Mouse (Mus musculus): Measurements from ENCODE around the gene Grm2. TPM values are rescaled to one million over a fixed set of nuclear protein-coding genes. Genes with fewer than 3 reads are reported as not detected.

Gene Grm2
- polyA plus RNA-seq, 1 experiment from 2014 or later, result not detected

DNA sequence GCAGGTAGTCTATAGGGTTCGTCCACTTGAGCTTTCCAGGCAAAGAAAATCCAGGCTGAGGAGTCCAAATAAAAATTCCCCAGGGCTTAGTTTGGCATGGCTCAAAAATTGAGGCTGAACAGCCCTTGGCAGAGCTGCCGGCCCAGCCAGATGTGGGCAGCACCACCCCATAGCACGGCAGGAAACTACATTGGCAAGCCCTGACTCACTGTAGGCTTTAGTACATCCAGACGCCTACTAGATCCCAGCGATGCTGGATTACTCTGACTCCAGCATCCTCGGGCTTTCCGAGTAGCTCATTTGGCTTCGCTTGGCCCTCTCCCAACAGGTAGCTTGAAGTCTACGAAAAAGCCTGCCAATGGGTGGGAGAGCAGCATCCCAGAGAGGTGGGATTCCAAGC, 25.1 kb upstream of the Grm2 start:
- no peak overlapping the region for H3K9ac ChIP-seq (ENCODE audit: low read depth, low read length)
- WGBS, result 91% methylated on average over 9 of the region's 9 CpGs
- H3K4me2 ChIP-seq, result no peak overlapping the region
- H3K4me1 ChIP-seq (replicated peaks; ENCODE audit: control insufficient read depth, insufficient read depth, low read length), result peaks cover 12% of the 10 kb centered on the region
- no peaks in the 10 kb centered on the region for H3K27me3 ChIP-seq (replicated peaks; ENCODE audit: control insufficient read depth, insufficient read depth, low read length)
- peaks cover 2% of the 10 kb centered on the region; the same call in 1 of the 2 replicates for H3K36me3 ChIP-seq (ENCODE audit: control insufficient read depth, insufficient read depth, low read length)
- H3K27ac ChIP-seq (ENCODE audit: low read depth, low read length), result no peak overlapping the region
- H3K9me3 ChIP-seq (ENCODE audit: control insufficient read depth, low read length), result no peaks in the 10 kb centered on the region
- H3K4me3 ChIP-seq (ENCODE audit: low read depth, low read length), result no peak overlapping the region
- ATAC-seq (replicated peaks; ENCODE audit: low FRiP score), result no peak
- DNase-seq (ENCODE audit: low spot score), result no peak

DNA sequence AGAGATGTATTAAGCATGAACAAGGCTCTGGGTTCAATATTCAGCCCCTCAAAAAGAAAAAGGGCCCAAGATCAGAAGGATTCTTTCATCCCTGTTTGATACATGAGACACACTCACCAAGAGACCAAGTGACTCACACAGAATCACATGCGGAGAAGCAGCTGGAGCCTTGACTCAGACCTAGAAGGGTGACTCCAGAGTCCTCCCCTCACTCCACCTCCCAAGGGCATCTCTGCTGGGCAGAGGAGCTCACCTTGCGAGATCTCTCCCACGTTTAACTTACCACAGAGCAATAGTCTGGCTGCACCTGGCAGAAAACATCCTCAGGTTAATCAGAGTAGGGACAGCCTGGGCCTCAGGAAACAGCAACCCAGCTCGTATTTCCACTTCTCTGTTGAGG, 22.4 kb upstream of the Grm2 start:
- Histone ChIP-seq H3K36me3 (ENCODE audit: control insufficient read depth, insufficient read depth, low read length) (peaks cover 2% of the 10 kb centered on the region; the same call in 1 of the 2 replicates), H3K4me1 (replicated peaks; ENCODE audit: control insufficient read depth, insufficient read depth, low read length) (peaks cover 6% of the 10 kb centered on the region; the same call in 1 of the 2 replicates), H3K27ac (ENCODE audit: low read depth, low read length) (no peak overlapping the region), H3K9ac (ENCODE audit: low read depth, low read length) (no peak overlapping the region), H3K4me2 (no peak overlapping the region), H3K27me3 (replicated peaks; ENCODE audit: control insufficient read depth, insufficient read depth, low read length) (no peaks in the 10 kb centered on the region), H3K9me3 (ENCODE audit: control insufficient read depth, low read length) (no peaks in the 10 kb centered on the region), H3K4me3 (ENCODE audit: low read depth, low read length) (no peak overlapping the region)
- WGBS, result 76% methylated on average over 4 of the region's 4 CpGs
- ATAC-seq (replicated peaks; ENCODE audit: low FRiP score) (no peak), DNase-seq (ENCODE audit: low spot score) (no peak)

DNA sequence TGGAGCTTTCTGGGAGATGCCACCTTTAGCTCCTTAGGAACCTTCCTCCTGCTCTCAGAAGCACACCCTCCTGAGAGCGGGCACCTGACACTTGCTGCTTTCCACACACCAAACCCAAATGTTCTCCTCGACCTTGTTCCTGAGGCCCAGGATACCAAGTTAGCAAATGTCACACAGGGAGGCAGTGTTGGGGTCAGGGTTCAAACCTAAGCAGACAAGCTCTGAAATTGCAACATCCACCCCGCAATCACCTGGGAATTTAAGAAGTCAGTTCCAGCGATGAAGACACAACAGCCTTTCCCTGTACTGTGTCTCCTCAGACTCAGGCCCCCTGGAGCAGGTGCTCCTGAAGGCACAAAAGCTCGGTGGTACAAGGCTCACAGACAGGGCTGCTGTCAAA, 21.8 kb upstream of the Grm2 start:
- no peak for DNase-seq (ENCODE audit: low spot score)
- H3K4me2 ChIP-seq, result no peak overlapping the region
- peaks cover 2% of the 10 kb centered on the region; the same call in 1 of the 2 replicates for H3K36me3 ChIP-seq (ENCODE audit: control insufficient read depth, insufficient read depth, low read length)
- WGBS, result 77% methylated on average over 5 of the region's 5 CpGs
- H3K9ac ChIP-seq (ENCODE audit: low read depth, low read length), result no peak overlapping the region
- no peaks in the 10 kb centered on the region for H3K9me3 ChIP-seq (ENCODE audit: control insufficient read depth, low read length)
- no peak for ATAC-seq (replicated peaks; ENCODE audit: low FRiP score)
- peaks cover 6% of the 10 kb centered on the region; the same call in 1 of the 2 replicates for H3K4me1 ChIP-seq (replicated peaks; ENCODE audit: control insufficient read depth, insufficient read depth, low read length)
- no peak overlapping the region for H3K4me3 ChIP-seq (ENCODE audit: low read depth, low read length)
- H3K27ac ChIP-seq (ENCODE audit: low read depth, low read length), result no peak overlapping the region
- no peaks in the 10 kb centered on the region for H3K27me3 ChIP-seq (replicated peaks; ENCODE audit: control insufficient read depth, insufficient read depth, low read length)

DNA sequence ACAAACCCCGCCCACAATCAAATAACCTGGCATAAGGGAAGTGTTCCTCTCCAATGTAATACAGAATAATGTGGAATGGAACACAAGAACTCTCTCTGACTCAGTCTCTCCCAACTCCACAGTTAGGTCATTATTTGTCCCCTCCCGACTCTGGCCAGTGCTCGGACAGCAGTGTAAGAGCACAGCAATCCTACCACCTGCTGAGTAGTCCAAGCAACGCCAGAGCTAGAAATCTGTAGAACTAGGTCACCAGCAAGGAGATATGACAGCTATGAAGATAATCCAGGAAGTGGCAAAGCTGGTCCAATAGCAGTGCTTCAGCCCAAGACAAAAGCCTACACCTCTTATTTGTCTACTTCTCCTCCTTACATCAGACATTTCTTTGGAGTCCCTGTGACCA, 20.7 kb upstream of the Grm2 start:
- Histone ChIP-seq H3K27ac (ENCODE audit: low read depth, low read length) (no peak overlapping the region), H3K9me3 (ENCODE audit: control insufficient read depth, low read length) (no peaks in the 10 kb centered on the region), H3K4me1 (replicated peaks; ENCODE audit: control insufficient read depth, insufficient read depth, low read length) (peaks cover 6% of the 10 kb centered on the region; the same call in 1 of the 2 replicates), H3K4me2 (no peak overlapping the region), H3K9ac (ENCODE audit: low read depth, low read length) (no peak overlapping the region), H3K27me3 (replicated peaks; ENCODE audit: control insufficient read depth, insufficient read depth, low read length) (no peaks in the 10 kb centered on the region), H3K4me3 (ENCODE audit: low read depth, low read length) (no peak overlapping the region), H3K36me3 (ENCODE audit: control insufficient read depth, insufficient read depth, low read length) (peaks cover 2% of the 10 kb centered on the region; the same call in 1 of the 2 replicates)
- no peak for DNase-seq (ENCODE audit: low spot score)
- WGBS, result 78% methylated on average over 4 of the region's 4 CpGs
- ATAC-seq (replicated peaks; ENCODE audit: low FRiP score), result no peak

DNA sequence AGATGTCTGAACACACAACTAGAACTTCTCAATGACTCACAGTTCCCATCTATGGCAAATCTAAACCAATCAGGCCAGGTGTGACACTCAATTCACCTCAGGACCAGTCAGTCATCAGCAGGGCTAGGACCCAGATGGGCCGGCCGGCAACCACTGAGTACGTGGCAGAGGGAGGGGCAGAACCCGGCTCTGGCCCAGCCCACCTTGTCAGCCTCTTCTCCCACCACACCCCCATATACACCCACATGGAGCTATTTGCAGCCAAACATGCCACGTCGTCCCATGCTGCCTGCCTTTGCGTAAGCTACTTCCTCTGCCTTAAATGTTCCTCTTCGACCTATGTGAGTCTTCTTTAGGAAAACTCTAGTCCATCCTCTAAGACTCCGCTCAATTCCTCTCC, 20.1 kb upstream of the Grm2 start:
- H3K27ac ChIP-seq (ENCODE audit: low read depth, low read length), result no peak overlapping the region
- ATAC-seq (replicated peaks; ENCODE audit: low FRiP score), result 0 out of 2 replicates have a peak, but pooled peaks have one; percentile 30
- no peak overlapping the region for H3K4me2 ChIP-seq
- DNase-seq (ENCODE audit: low spot score), result no peak
- H3K4me1 ChIP-seq (replicated peaks; ENCODE audit: control insufficient read depth, insufficient read depth, low read length), result peaks cover 6% of the 10 kb centered on the region; the same call in 1 of the 2 replicates
- H3K36me3 ChIP-seq (ENCODE audit: control insufficient read depth, insufficient read depth, low read length), result peaks cover 2% of the 10 kb centered on the region; the same call in 1 of the 2 replicates
- no peaks in the 10 kb centered on the region for H3K9me3 ChIP-seq (ENCODE audit: control insufficient read depth, low read length)
- H3K27me3 ChIP-seq (replicated peaks; ENCODE audit: control insufficient read depth, insufficient read depth, low read length), result no peaks in the 10 kb centered on the region
- no peak overlapping the region for H3K4me3 ChIP-seq (ENCODE audit: low read depth, low read length)
- WGBS, result 70% methylated on average over 9 of the region's 9 CpGs
- no peak overlapping the region for H3K9ac ChIP-seq (ENCODE audit: low read depth, low read length)

DNA sequence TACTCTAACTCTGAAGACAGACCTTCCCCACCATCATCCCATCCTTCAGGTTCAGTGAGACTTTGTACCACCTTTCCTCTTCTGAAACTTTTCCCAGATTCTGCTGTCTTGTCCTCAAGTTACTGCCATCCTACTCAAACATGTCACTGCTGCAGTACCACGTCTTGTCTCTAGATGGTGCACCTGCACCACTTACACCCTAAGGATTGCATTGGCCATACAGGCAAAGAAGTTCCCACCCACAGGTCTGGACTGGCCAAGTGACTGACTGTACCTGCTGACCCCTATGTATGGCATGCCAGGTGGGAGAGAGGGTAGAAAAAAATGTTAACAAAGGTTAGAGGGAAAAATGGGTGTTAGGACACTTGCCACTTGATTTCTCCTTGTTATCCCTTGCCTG, 19.6 kb upstream of the Grm2 start:
- Histone ChIP-seq H3K9ac (ENCODE audit: low read depth, low read length) (no peak overlapping the region), H3K4me3 (ENCODE audit: low read depth, low read length) (no peak overlapping the region), H3K27ac (ENCODE audit: low read depth, low read length) (no peak overlapping the region), H3K36me3 (ENCODE audit: control insufficient read depth, insufficient read depth, low read length) (peaks cover 2% of the 10 kb centered on the region; the same call in 1 of the 2 replicates), H3K4me2 (no peak overlapping the region), H3K4me1 (replicated peaks; ENCODE audit: control insufficient read depth, insufficient read depth, low read length) (peaks cover 6% of the 10 kb centered on the region; the same call in 1 of the 2 replicates), H3K9me3 (ENCODE audit: control insufficient read depth, low read length) (no peaks in the 10 kb centered on the region), H3K27me3 (replicated peaks; ENCODE audit: control insufficient read depth, insufficient read depth, low read length) (no peaks in the 10 kb centered on the region)
- DNase-seq (ENCODE audit: low spot score) (peak; percentile 76), ATAC-seq (replicated peaks; ENCODE audit: low FRiP score) (peak; percentile 42)
- 0% methylated on average over 1 of the region's 1 CpGs for WGBS

DNA sequence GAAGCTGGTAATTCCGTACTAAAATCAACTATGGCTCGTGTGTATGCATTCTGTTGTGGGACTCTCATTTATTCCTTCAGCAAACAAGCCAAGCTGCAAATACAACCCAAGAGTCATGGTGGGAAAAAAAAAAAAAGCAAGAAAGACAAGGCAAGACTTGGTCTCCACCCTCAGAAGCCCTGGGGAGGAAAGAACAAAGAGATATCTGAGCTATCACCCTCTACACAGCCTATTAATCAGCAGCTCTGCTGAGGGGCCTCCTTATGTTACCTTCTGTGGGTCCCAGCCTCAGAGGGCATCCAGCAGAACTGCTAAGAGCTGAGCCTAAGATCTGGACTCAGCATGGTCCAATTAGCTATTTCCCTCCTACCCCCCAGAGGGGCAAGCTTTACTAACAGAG, 18.0 kb upstream of the Grm2 start:
- H3K4me1 ChIP-seq (replicated peaks; ENCODE audit: control insufficient read depth, insufficient read depth, low read length), result peaks cover 6% of the 10 kb centered on the region; the same call in 1 of the 2 replicates
- no peaks in the 10 kb centered on the region for H3K9me3 ChIP-seq (ENCODE audit: control insufficient read depth, low read length)
- no peak overlapping the region for H3K4me3 ChIP-seq (ENCODE audit: low read depth, low read length)
- peak overlapping the region; percentile 43; the same call in 1 of the 2 replicates for H3K27ac ChIP-seq (ENCODE audit: low read depth, low read length)
- DNase-seq (ENCODE audit: low spot score), result no peak
- H3K9ac ChIP-seq (ENCODE audit: low read depth, low read length), result no peak overlapping the region
- H3K4me2 ChIP-seq, result peak overlapping the region; percentile 33; the same call in 1 of the 2 replicates
- peak; percentile 81 for ATAC-seq (replicated peaks; ENCODE audit: low FRiP score)
- H3K36me3 ChIP-seq (ENCODE audit: control insufficient read depth, insufficient read depth, low read length), result peaks cover 1% of the 10 kb centered on the region; the same call in 1 of the 2 replicates
- 81% methylated on average over 2 of the region's 2 CpGs for WGBS
- H3K27me3 ChIP-seq (replicated peaks; ENCODE audit: control insufficient read depth, insufficient read depth, low read length), result no peaks in the 10 kb centered on the region

DNA sequence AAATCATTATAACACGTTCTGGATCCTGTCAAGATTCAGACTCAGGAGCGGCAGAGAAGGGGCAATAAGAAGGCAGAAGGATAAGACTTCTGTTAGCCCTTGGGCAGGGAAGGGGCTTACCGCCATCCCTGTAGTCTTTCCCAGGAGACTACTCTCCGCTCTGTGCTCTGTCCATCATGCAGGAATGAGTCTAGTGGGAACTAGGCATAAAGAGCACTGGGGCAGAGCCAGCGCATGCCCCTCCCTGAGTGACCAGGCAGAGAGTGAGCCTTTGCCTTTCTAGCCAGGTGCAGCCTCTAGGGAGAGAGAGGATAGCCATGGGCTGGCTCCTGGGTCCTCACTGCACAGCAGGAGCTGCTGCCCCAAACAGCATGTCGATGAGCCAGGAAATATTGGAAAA, 9.0 kb upstream of the Grm2 start:
- 83% methylated on average over 6 of the region's 6 CpGs for WGBS

DNA sequence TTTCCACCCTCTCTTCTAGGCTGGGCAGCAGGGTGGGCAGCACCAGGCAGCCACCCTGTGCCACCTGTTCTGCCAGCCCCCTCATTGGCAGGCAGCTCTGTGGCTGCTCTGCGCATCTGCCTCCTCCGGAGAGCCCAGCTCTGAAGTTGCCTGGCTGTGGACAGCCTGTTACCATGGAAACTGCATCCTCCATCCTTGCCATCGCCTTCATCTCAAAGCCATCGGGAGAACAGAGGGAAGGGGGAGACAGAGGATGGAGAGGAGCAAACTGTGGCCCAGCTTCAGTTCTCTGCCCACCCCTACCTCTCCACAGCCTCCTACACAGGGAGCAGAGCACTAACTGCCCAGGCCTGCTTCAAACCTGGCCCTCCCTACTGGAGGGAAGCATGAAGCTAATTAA, 8.6 kb upstream of the Grm2 start:
- Histone ChIP-seq H3K27me3 (replicated peaks; ENCODE audit: control insufficient read depth, insufficient read depth, low read length) (no peaks in the 10 kb centered on the region), H3K9me3 (ENCODE audit: control insufficient read depth, low read length) (no peaks in the 10 kb centered on the region), H3K36me3 (ENCODE audit: control insufficient read depth, insufficient read depth, low read length) (peaks cover 9% of the 10 kb centered on the region; the same call in 1 of the 2 replicates), H3K9ac (ENCODE audit: low read depth, low read length) (no peak overlapping the region), H3K4me3 (ENCODE audit: low read depth, low read length) (no peak overlapping the region), H3K4me1 (replicated peaks; ENCODE audit: control insufficient read depth, insufficient read depth, low read length) (no peaks in the 10 kb centered on the region), H3K27ac (ENCODE audit: low read depth, low read length) (no peak overlapping the region), H3K4me2 (no peak overlapping the region)
- ATAC-seq (replicated peaks; ENCODE audit: low FRiP score), result no peak
- no peak for DNase-seq (ENCODE audit: low spot score)
- 86% methylated on average over 4 of the region's 4 CpGs for WGBS

More for the DNA sequence above, 9.0 kb upstream of the Grm2 start:
- ATAC-seq (replicated peaks; ENCODE audit: low FRiP score) (no peak), DNase-seq (ENCODE audit: low spot score) (no peak)
- Histone ChIP-seq H3K36me3 (ENCODE audit: control insufficient read depth, insufficient read depth, low read length) (peaks cover 9% of the 10 kb centered on the region; the same call in 1 of the 2 replicates), H3K27ac (ENCODE audit: low read depth, low read length) (no peak overlapping the region), H3K4me3 (ENCODE audit: low read depth, low read length) (no peak overlapping the region), H3K9me3 (ENCODE audit: control insufficient read depth, low read length) (no peaks in the 10 kb centered on the region), H3K4me1 (replicated peaks; ENCODE audit: control insufficient read depth, insufficient read depth, low read length) (no peaks in the 10 kb centered on the region), H3K4me2 (no peak overlapping the region), H3K27me3 (replicated peaks; ENCODE audit: control insufficient read depth, insufficient read depth, low read length) (no peaks in the 10 kb centered on the region), H3K9ac (ENCODE audit: low read depth, low read length) (no peak overlapping the region)
